Mouse (Mus musculus) myocyte (in vitro differentiated cells): ENCODE results near the gene Cavin3.

ENCODE experiments used
- E2F4 ChIP-seq: IDR thresholded peaks from one replicate; pipeline ENCODE4 v1.6.1; 2011; ENCODE audit warnings: mild to moderate bottlenecking, control low read depth, moderate library complexity; ENCODE audit not compliant: insufficient read depth
- POLR2A ChIP-seq: IDR thresholded peaks from one replicate; pipeline ENCODE4 v1.6.1; 2011; ENCODE audit warnings: low read depth, mild to moderate bottlenecking, control low read depth, moderate library complexity; ENCODE audit not compliant: insufficient read length
- TCF12 ChIP-seq: IDR thresholded peaks from one replicate; pipeline ENCODE4 v1.6.1; 2011; ENCODE audit warnings: mild to moderate bottlenecking, control low read depth; ENCODE audit not compliant: poor library complexity, insufficient read depth, severe bottlenecking
- USF1 ChIP-seq: IDR thresholded peaks from one replicate; pipeline ENCODE4 v1.6.1; 2011; ENCODE audit warnings: low read depth, mild to moderate bottlenecking, control low read depth, moderate library complexity

- TF ChIP-seq POLR2A (no peak), E2F4 (no peak), TCF12 (no peak), USF1 (no peak)
Measured at GRCm38 (mm10) chr7:105514561-105514960, 32.5 kb upstream of the Cavin3 start.
